Mouse (Mus musculus) lung, postnatal 0 days (tissue): ENCODE data around the gene Rxfp4.

ENCODE experiments used
- CTCF ChIP-seq: IDR thresholded peaks from 2 replicates; pipeline ENCODE4 v1.5.1; 2016; ENCODE audit warnings: antibody characterized with exemption, mild to moderate bottlenecking
- EP300 ChIP-seq: IDR thresholded peaks from 2 replicates; pipeline ENCODE4 v1.6.1; 2016; ENCODE audit warnings: antibody characterized with exemption, mild to moderate bottlenecking, control low read depth

GRCm38 (mm10) chr3:88622113-88622940, 30.6 kb downstream of the Rxfp4 start:
- TF ChIP-seq CTCF (no peak), EP300 (no peak; the same call in 1 of the 2 replicates)
